Mouse (Mus musculus): ENCODE measurements around the gene Stradb.

DNA sequence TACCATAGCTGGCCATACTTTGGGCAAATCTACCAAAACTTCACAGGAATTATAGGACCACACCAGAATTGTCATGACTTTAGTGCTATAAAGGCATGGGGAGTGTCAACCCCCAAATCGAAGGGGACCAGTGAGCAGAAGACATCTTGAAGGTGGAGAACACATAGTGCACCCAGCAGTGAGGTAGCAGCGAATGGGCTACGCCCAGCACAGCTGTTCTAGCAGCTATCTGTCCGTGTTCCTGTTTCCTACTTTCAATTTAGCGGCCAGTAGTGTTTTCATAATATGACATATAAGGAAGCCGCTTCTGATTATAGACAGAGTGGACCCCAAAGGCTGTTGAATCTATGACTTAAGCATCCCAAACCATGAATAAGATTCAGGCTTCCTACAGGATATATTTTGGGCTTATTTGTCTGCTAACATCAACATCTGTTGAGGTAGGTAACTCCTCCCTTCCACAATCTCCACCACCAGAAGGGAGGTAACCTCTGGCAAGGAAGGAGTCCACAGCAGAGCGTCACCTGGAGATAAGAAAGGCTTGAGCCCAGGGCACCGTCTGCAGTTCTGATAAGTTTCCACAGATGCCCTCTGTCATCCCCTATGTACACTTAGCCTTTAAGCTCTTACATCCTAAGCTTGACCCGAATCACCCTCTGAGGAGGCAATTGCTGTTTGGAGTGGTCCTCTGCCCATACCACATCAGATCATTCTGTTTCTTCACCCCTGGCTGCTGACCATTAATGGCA lies 19.5 kb upstream of the Stradb start:
- no peak for TF ChIP-seq POLR2A (IDR thresholded peaks at IDR 0.05; ENCODE audit: borderline replicate concordance, insufficient read depth, low read length)
- TF ChIP-seq CTCF (IDR thresholded peaks at IDR 0.05; ENCODE audit: borderline replicate concordance, insufficient read depth, low read depth, low read length) = no peak
